Mouse (Mus musculus) G1E (cell line): ENCODE results near the gene Rhbdd1.

Experiments used
- CTCF ChIP-seq: IDR thresholded peaks from 2 replicates; pipeline ENCODE4 v1.5.1; 2012; ENCODE audit warnings: low read depth, low read length, inconsistent platforms, mixed read lengths
- GATA1 ChIP-seq: IDR thresholded peaks from 2 replicates; pipeline ENCODE4 v1.6.1; 2012; ENCODE audit warnings: borderline replicate concordance, low read length, inconsistent platforms, mixed read lengths
- GATA2 ChIP-seq: IDR thresholded peaks from 2 replicates; pipeline ENCODE4 v1.6.1; 2012; ENCODE audit warnings: low read depth, low read length, inconsistent platforms, borderline replicate concordance

- TF ChIP-seq CTCF = no peak
- no peak for TF ChIP-seq GATA1
- TF ChIP-seq GATA2 = no peak
Observed at GRCm38 (mm10) chr1:82273529-82273928, 42.7 kb upstream of the Rhbdd1 start.
